Mouse (Mus musculus) limb, embryonic 11.5 days (tissue): ENCODE results near the gene Abraxas1. TPM values are rescaled to one million over a fixed set of nuclear protein-coding genes. Genes with fewer than 3 reads are reported as not detected.

ENCODE experiments used
- ATAC-seq: fragments of 200-750 bp; cut with Nextera tagmentation; 2 replicates; pipeline ENCODE4 v1.8.0; 2017; ENCODE audit warnings: low read depth; ENCODE audit not compliant: insufficient number of reproducible peaks, low FRiP score, low TSS enrichment
- DNase-seq: peaks from one replicate; pipeline ENCODE4 v3.0.0-alpha.2; 2015; ENCODE audit warnings: low spot score
- H3K27ac ChIP-seq: fragments of 300-500 bp; sonication (generic); replicated peaks from 2 replicates; pipeline ENCODE4 v1.5.1; 2014; ENCODE audit warnings: low read depth, mild to moderate bottlenecking, low read length
- H3K27me3 ChIP-seq: fragments of 300-500 bp; sonication (generic); 2 replicates; pipeline ENCODE4 v1.6.1; 2014; ENCODE audit warnings: mild to moderate bottlenecking, low read length, mixed read lengths; ENCODE audit not compliant: control insufficient read depth, insufficient read depth
- H3K36me3 ChIP-seq: fragments of 300-500 bp; sonication (generic); 2 replicates; pipeline ENCODE4 v1.6.1; 2014; ENCODE audit warnings: mild to moderate bottlenecking, low read length, moderate library complexity, mixed read lengths; ENCODE audit not compliant: control insufficient read depth, insufficient read depth
- H3K4me1 ChIP-seq: fragments of 300-500 bp; sonication (generic); 2 replicates; pipeline ENCODE4 v1.6.1; 2014; ENCODE audit warnings: low read length, mixed read lengths; ENCODE audit not compliant: control insufficient read depth, insufficient read depth
- H3K4me2 ChIP-seq: fragments of 300-500 bp; sonication (generic); 2 replicates; pipeline ENCODE4 v1.6.1; 2014; ENCODE audit warnings: low read depth, mild to moderate bottlenecking, moderate library complexity; ENCODE audit not compliant: severe bottlenecking
- H3K4me3 ChIP-seq: fragments of 300-500 bp; sonication (generic); 2 replicates; pipeline ENCODE4 v1.5.1; 2014; ENCODE audit warnings: low read depth, low read length
- H3K9ac ChIP-seq: fragments of 300-500 bp; sonication (generic); 2 replicates; pipeline ENCODE4 v1.6.1; 2014; ENCODE audit warnings: mild to moderate bottlenecking, low read length
- H3K9me3 ChIP-seq: fragments of 300-500 bp; sonication (generic); 2 replicates; pipeline ENCODE4 v1.6.1; 2016; ENCODE audit warnings: low read length; ENCODE audit not compliant: control insufficient read depth
- WGBS: fragments of 180-500 bp; shearing (Covaris S2); extraction: QIAGEN DNeasy Blood & Tissue Kit; methylation state at CpG from one replicate; pipeline ENCODE4 v1.1.7; 2014; 5-methylcytosine and 5-hydroxymethylcytosine counted together
- polyA plus RNA-seq: library from polyadenylated mRNA; unstranded; fragments of >200 nt; fragmentation: Nextera tagmentation; extraction: Ambion mirVana; gene quantifications from 2 replicates; pipeline ENCODE4 v1.2.1, GENCODE M21; 2014

The Abraxas1 gene
- polyA plus RNA-seq, 1 experiment from 2014 or later, result 31.1 TPM

GRCm38 (mm10) chr5:100819568-100820480, 941 bp downstream of the Abraxas1 start:
- 31% methylated on average over 16 of the region's 16 CpGs for WGBS
- H3K9ac ChIP-seq, result peak overlapping the region; percentile 96
- 0 out of 2 replicates have a peak, but pooled peaks cover 2% of the 10 kb centered on the region for H3K36me3 ChIP-seq
- peak overlapping the region; percentile 65 for H3K4me2 ChIP-seq
- H3K4me1 ChIP-seq, result no peaks in the 10 kb centered on the region
- DNase-seq, result no peak
- H3K9me3 ChIP-seq, result no peaks in the 10 kb centered on the region
- peak overlapping the region; percentile 72 for H3K4me3 ChIP-seq
- H3K27me3 ChIP-seq, result no peaks in the 10 kb centered on the region
- no peak for ATAC-seq
- peak overlapping the region; percentile 80 for H3K27ac ChIP-seq

GRCm38 (mm10) chr5:100818341-100818740, 2.4 kb downstream of the Abraxas1 start:
- H3K36me3 ChIP-seq, result 0 out of 2 replicates have a peak, but pooled peaks cover 6% of the 10 kb centered on the region
- ATAC-seq (no peak), DNase-seq (no peak)
- no peak overlapping the region for H3K27ac ChIP-seq
- no peak overlapping the region for H3K4me2 ChIP-seq
- 85% methylated on average over 4 of the region's 4 CpGs for WGBS
- H3K27me3 ChIP-seq, result no peaks in the 10 kb centered on the region
- H3K4me3 ChIP-seq, result no peak overlapping the region
- H3K4me1 ChIP-seq, result no peaks in the 10 kb centered on the region
- no peak overlapping the region for H3K9ac ChIP-seq
- no peaks in the 10 kb centered on the region for H3K9me3 ChIP-seq

- ATAC-seq, result peak; percentile 94
These were observed 22.5 kb downstream of the Abraxas1 start, which contains the start of the genes Helq and Mrps18c for GRCm38 (mm10) chr5:100798165-100798860. Gene Helq, minus strand, starts transcription at chr5:100798598. Gene Mrps18c, plus strand, starts transcription at chr5:100798627.

GRCm38 (mm10) chr5:100794084-100794483, 26.7 kb downstream of the Abraxas1 start:
- peaks cover 2% of the 10 kb centered on the region; the same call in 1 of the 2 replicates for H3K36me3 ChIP-seq
- H3K4me2 ChIP-seq, result no peak overlapping the region
- peaks cover 7% of the 10 kb centered on the region; the same call in 1 of the 2 replicates for H3K4me1 ChIP-seq
- no peak overlapping the region for H3K27ac ChIP-seq
- 84% methylated on average over 5 of the region's 5 CpGs for WGBS
- no peak for ATAC-seq
- H3K9ac ChIP-seq, result no peak overlapping the region
- DNase-seq, result no peak
- H3K4me3 ChIP-seq, result no peak overlapping the region
- H3K9me3 ChIP-seq, result no peaks in the 10 kb centered on the region
- no peaks in the 10 kb centered on the region for H3K27me3 ChIP-seq

More at GRCm38 (mm10) chr5:100798165-100798860, 22.5 kb downstream of the Abraxas1 start, which contains the start of the genes Helq and Mrps18c:
- peak; percentile 95 for DNase-seq
- H3K27ac ChIP-seq, result no peak within 1 kb of the TSS
- H3K4me1 ChIP-seq, result peaks cover 9% of the 10 kb centered on the region; the same call in 1 of the 2 replicates
- H3K27me3 ChIP-seq, result no peaks in the 10 kb centered on the region
- H3K9me3 ChIP-seq, result no peaks in the 10 kb centered on the region
- H3K4me3 ChIP-seq, result peak within 1 kb of the TSS; percentile 81
- H3K36me3 ChIP-seq, result no peaks in the 10 kb centered on the region
- peak within 1 kb of the TSS; percentile 90 for H3K4me2 ChIP-seq
- under 1% methylated on average over 67 of the region's 67 CpGs for WGBS
- H3K9ac ChIP-seq, result peak within 1 kb of the TSS; percentile 79

- DNase-seq, result no peak
- no peak overlapping the region for H3K9ac ChIP-seq
- no peak overlapping the region for H3K4me3 ChIP-seq
- no peaks in the 10 kb centered on the region for H3K9me3 ChIP-seq
- no peak overlapping the region for H3K27ac ChIP-seq
- H3K4me1 ChIP-seq, result peaks cover 1% of the 10 kb centered on the region; the same call in 1 of the 2 replicates
- H3K4me2 ChIP-seq, result no peak overlapping the region
- H3K36me3 ChIP-seq, result peaks cover 2% of the 10 kb centered on the region; the same call in 1 of the 2 replicates
- H3K27me3 ChIP-seq, result no peaks in the 10 kb centered on the region
- ATAC-seq, result no peak
- 92% methylated on average over 7 of the region's 7 CpGs for WGBS
These were observed 28.5 kb downstream of the Abraxas1 start for GRCm38 (mm10) chr5:100792261-100792660.

- H3K4me3 ChIP-seq, result no peak overlapping the region
- no peak overlapping the region for H3K9ac ChIP-seq
- ATAC-seq (no peak), DNase-seq (no peak)
- no peaks in the 10 kb centered on the region for H3K4me1 ChIP-seq
- H3K27me3 ChIP-seq, result no peaks in the 10 kb centered on the region
- H3K27ac ChIP-seq, result no peak overlapping the region
- no peaks in the 10 kb centered on the region for H3K9me3 ChIP-seq
- WGBS, result 95% methylated on average over 9 of the region's 9 CpGs
- peaks cover 9% of the 10 kb centered on the region; the same call in 1 of the 2 replicates for H3K36me3 ChIP-seq
- H3K4me2 ChIP-seq, result no peak overlapping the region
These were observed 33.2 kb downstream of the Abraxas1 start for GRCm38 (mm10) chr5:100787527-100787926.

GRCm38 (mm10) chr5:100779002-100779401, 41.8 kb downstream of the Abraxas1 start:
- no peak overlapping the region for H3K4me2 ChIP-seq
- H3K4me1 ChIP-seq, result no peaks in the 10 kb centered on the region
- ATAC-seq (no peak), DNase-seq (no peak)
- no peaks in the 10 kb centered on the region for H3K9me3 ChIP-seq
- H3K36me3 ChIP-seq, result peaks cover 10% of the 10 kb centered on the region; the same call in 1 of the 2 replicates
- no peaks in the 10 kb centered on the region for H3K27me3 ChIP-seq
- H3K27ac ChIP-seq, result no peak overlapping the region
- H3K9ac ChIP-seq, result no peak overlapping the region
- 93% methylated on average over 13 of the region's 13 CpGs for WGBS
- H3K4me3 ChIP-seq, result no peak overlapping the region

GRCm38 (mm10) chr5:100776900-100777299, 43.9 kb downstream of the Abraxas1 start:
- no peak for DNase-seq
- Histone ChIP-seq H3K27me3 (no peaks in the 10 kb centered on the region), H3K4me3 (no peak overlapping the region), H3K27ac (no peak overlapping the region), H3K4me2 (no peak overlapping the region), H3K4me1 (no peaks in the 10 kb centered on the region), H3K9me3 (no peaks in the 10 kb centered on the region), H3K36me3 (peaks cover 9% of the 10 kb centered on the region), H3K9ac (no peak overlapping the region)
- 91% methylated on average over 5 of the region's 5 CpGs for WGBS
- ATAC-seq, result no peak
